Mouse (Mus musculus) forebrain, embryonic 16.5 days (tissue): ENCODE results near the gene Sv2c. TPM values are rescaled to one million over a fixed set of nuclear protein-coding genes. Genes with fewer than 3 reads are reported as not detected.
"Not testable (repeated sequence)": the region's sequence is repeated elsewhere in the genome, so short reads cannot be mapped to it uniquely, and the experiment has no call there.

Experiments
- ATAC-seq: fragments of 200-750 bp; cut with Nextera tagmentation; 2 replicates; pipeline ENCODE4 v1.8.0; 2017; ENCODE audit warnings: mild to moderate bottlenecking, moderate library complexity
- H3K27ac ChIP-seq: fragments of 300-500 bp; sonication (generic); 2 replicates; pipeline ENCODE4 v1.5.1; 2014; ENCODE audit warnings: low read length, control low read depth
- H3K27me3 ChIP-seq: fragments of 300-500 bp; sonication (generic); replicated peaks from 2 replicates; pipeline ENCODE4 v1.6.1; 2014; ENCODE audit warnings: low read length; ENCODE audit not compliant: control insufficient read depth, insufficient read depth
- H3K36me3 ChIP-seq: fragments of 300-500 bp; sonication (generic); 2 replicates; pipeline ENCODE4 v1.6.1; 2014; ENCODE audit not compliant: control insufficient read depth, insufficient read depth
- H3K4me1 ChIP-seq: fragments of 300-500 bp; sonication (generic); replicated peaks from 2 replicates; pipeline ENCODE4 v1.6.1; 2014; ENCODE audit warnings: low read length; ENCODE audit not compliant: control insufficient read depth, insufficient read depth
- H3K4me2 ChIP-seq: fragments of 300-500 bp; sonication (generic); 2 replicates; pipeline ENCODE4 v1.6.1; 2014; ENCODE audit warnings: mild to moderate bottlenecking, low read length, control low read depth
- H3K4me3 ChIP-seq: fragments of 300-500 bp; sonication (generic); replicated peaks from 2 replicates; pipeline ENCODE4 v1.5.1; 2014; ENCODE audit warnings: mild to moderate bottlenecking, low read length, control low read depth
- H3K9ac ChIP-seq: fragments of 300-500 bp; sonication (generic); replicated peaks from 2 replicates; pipeline ENCODE4 v1.6.1; 2014; ENCODE audit warnings: low read depth, low read length, control low read depth
- H3K9me3 ChIP-seq: fragments of 300-500 bp; sonication (generic); 2 replicates; pipeline ENCODE4 v1.6.1; 2016; ENCODE audit warnings: low read length; ENCODE audit not compliant: control insufficient read depth
- WGBS: fragments of 180-500 bp; shearing (Covaris S2); extraction: QIAGEN DNeasy Blood & Tissue Kit; methylation state at CpG from one replicate; pipeline ENCODE4 v1.1.7; 2014; 5-methylcytosine and 5-hydroxymethylcytosine counted together
- polyA plus RNA-seq: library from polyadenylated mRNA; unstranded; fragments of >200 nt; fragmentation: Nextera tagmentation; extraction: Ambion mirVana; gene quantifications from 2 replicates; pipeline ENCODE4 v1.2.1, GENCODE M21; 2015

Gene Sv2c
- polyA plus RNA-seq, 1 experiment from 2014 or later: 4.8 TPM

GRCm38 (mm10) chr13:96085581-96086302 lies 46.6 kb downstream of the Sv2c start:
- no peaks in the 10 kb centered on the region for H3K4me1 ChIP-seq
- no peak for ATAC-seq
- no peaks in the 10 kb centered on the region for H3K9me3 ChIP-seq
- no peak overlapping the region for H3K27ac ChIP-seq
- no peak overlapping the region for H3K4me2 ChIP-seq
- no peak overlapping the region for H3K4me3 ChIP-seq
- H3K36me3 ChIP-seq: no peaks in the 10 kb centered on the region
- 88% methylated on average over 7 of the region's 7 CpGs for whole genome bisulfite sequencing
- H3K27me3 ChIP-seq: no peaks in the 10 kb centered on the region
- no peak overlapping the region for H3K9ac ChIP-seq

GRCm38 (mm10) chr13:96081754-96082153 lies 50.6 kb downstream of the Sv2c start, which contains the start of gene Gm17190:
TSS of gene Gm17190 (plus strand) at chr13:96082054.
- H3K4me1 ChIP-seq, H3K4me3 ChIP-seq, H3K4me2 ChIP-seq, H3K36me3 ChIP-seq, H3K9ac ChIP-seq, H3K9me3 ChIP-seq, ATAC-seq, H3K27ac ChIP-seq, H3K27me3 ChIP-seq: not testable (repeated sequence)
- WGBS: 86% methylated on average over 1 of the region's 1 CpGs

DNA sequence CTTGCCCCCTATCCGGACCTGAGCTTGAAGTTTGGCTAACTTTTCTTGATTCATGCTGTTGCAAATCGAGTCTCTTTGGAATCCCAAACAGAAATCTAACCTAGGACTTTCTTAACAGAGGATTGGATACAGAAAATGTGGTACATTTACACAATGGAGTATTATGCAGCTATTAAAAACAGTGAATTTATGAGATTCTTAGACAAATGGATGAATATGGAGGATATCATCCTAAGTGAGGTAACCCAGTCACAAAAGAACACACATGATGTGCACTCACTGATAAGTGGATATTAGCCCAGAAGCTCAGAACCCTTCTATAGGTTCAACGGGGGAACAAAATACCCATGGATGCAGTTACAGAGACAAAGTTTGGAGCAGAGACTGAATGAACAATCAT lies 51.1 kb downstream of the Sv2c start, which contains the start of gene Gm20075:
Gene Gm20075, minus strand, starts transcription at position 101 of the 400 bp plus-strand sequence.
- H3K27ac ChIP-seq: not testable (repeated sequence)

GRCm38 (mm10) chr13:96073555-96073954 lies 58.8 kb downstream of the Sv2c start:
- Histone ChIP-seq H3K4me2 (no peak overlapping the region), H3K4me3 (no peak overlapping the region), H3K4me1 (0 out of 2 replicates have a peak, but pooled peaks cover 3% of the 10 kb centered on the region), H3K27ac (no peak overlapping the region), H3K9me3 (no peaks in the 10 kb centered on the region), H3K36me3 (no peaks in the 10 kb centered on the region), H3K9ac (no peak overlapping the region), H3K27me3 (no peaks in the 10 kb centered on the region)
- WGBS: 22% methylated on average over 8 of the region's 8 CpGs
- ATAC-seq: no peak

More for the DNA sequence above, 51.1 kb downstream of the Sv2c start, which contains the start of gene Gm20075:
- not testable (repeated sequence) for H3K4me2 ChIP-seq, H3K27me3 ChIP-seq, H3K9me3 ChIP-seq, H3K4me1 ChIP-seq, H3K36me3 ChIP-seq, H3K4me3 ChIP-seq, ATAC-seq, H3K9ac ChIP-seq
- 90% methylated on average over 3 of the region's 3 CpGs for WGBS

DNA sequence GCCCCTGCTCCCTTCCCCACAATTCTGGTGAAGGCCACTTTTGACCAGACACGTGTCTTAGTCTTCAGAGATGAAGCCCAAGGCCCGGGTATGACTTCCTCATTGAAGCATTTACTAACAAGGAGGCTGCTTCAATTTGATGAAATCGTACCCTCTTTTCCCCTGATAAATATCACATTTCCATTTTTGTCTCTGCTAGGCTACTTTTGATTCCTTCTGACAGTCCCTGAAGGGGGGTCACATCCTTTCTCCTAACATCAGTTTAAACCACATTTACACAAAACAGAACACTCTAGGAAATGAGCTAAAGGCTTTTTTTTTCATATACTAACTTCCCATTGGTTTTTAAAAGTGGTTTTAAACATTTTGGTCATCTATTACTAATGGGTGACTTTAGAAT lies 79.6 kb downstream of the Sv2c start:
- H3K4me3 ChIP-seq: no peak overlapping the region
- H3K4me1 ChIP-seq: no peaks in the 10 kb centered on the region
- WGBS: 92% methylated on average over 3 of the region's 3 CpGs
- H3K36me3 ChIP-seq: no peaks in the 10 kb centered on the region
- H3K4me2 ChIP-seq: no peak overlapping the region
- no peak overlapping the region for H3K27ac ChIP-seq
- no peaks in the 10 kb centered on the region for H3K9me3 ChIP-seq
- H3K9ac ChIP-seq: no peak overlapping the region
- H3K27me3 ChIP-seq: no peaks in the 10 kb centered on the region
- ATAC-seq: no peak

DNA sequence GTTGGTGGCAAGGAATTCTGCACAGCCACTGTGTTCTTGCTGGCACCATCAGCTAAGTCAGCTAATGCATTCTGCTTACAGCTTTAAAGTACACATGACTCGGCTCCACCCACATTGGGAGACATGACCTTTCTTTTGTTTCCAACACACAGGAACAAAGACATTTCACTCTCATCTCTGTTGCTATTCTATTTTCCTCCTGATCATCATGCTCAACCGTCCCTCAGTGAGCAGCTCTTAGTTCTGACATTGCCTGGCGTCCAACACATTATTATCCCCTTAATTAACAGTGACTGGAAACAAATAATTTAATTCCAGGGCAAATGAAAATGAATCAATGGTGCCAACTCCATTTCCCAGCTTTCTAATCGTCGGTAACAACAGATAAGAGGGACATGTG lies 87.0 kb downstream of the Sv2c start:
- Histone ChIP-seq H3K27me3 (no peaks in the 10 kb centered on the region), H3K4me2 (no peak overlapping the region), H3K4me3 (no peak overlapping the region), H3K9me3 (no peaks in the 10 kb centered on the region), H3K36me3 (no peaks in the 10 kb centered on the region), H3K4me1 (no peaks in the 10 kb centered on the region), H3K9ac (no peak overlapping the region), H3K27ac (no peak overlapping the region)
- 22% methylated on average over 5 of the region's 5 CpGs for WGBS
- ATAC-seq: no peak

DNA sequence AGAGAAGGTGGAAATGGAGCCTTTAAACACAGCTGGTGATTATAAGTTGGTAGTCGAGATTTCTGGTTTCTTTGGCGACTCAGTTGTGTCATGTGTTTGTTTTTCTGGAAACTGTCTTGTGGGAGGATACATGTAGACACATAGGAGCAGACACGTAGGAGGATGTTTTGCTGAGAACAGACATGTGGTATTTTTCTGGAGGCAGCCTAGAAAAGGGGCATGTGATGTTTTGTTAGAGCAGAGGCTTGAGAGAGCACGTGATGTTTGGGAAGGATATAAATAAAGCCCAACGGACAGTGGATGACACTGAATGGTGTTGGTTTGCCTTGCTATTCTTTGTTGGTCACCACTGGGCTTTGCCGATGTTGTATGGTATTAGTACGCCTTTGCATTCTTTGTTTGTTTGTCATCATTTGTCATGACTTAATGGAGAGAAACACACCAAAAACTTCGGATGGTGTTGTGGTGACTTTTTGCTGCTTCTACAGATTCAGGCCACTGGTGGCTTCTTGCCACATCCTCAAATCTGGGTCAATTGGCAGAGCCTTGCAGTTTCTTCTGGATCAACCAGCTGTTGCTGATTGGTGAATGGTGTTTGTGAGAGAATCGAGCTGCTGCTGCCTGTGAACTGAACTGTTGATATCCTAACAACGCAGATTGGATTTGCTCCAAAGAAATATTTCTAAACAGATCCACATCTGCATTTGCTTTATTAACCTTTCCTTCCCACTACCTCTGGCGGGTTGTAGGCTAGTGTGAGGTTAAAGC lies 91.9 kb downstream of the Sv2c start:
- ATAC-seq: no peak
- 84% methylated on average over 11 of the region's 11 CpGs for WGBS
- H3K4me3 ChIP-seq: no peak overlapping the region

DNA sequence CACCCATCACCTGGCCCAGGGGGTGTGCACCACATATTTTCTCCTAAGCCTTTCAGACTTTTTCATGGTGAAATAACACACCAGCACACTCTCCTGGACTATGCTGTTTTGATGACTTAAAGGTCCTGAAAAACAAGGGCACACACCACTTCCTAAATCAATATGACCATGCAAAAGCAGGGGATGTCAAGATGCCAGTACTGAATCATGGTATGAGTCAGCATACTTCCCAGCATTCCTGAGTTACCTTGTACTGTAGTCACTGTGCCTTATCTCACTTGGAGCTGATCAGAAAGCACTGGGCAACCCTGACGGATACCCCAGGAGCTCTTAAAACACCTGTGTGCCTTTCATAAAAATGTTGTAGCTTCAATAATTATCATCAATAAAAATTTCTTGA lies 92.8 kb downstream of the Sv2c start:
- Histone ChIP-seq H3K9me3 (no peaks in the 10 kb centered on the region), H3K27ac (no peak overlapping the region), H3K9ac (no peak overlapping the region), H3K36me3 (no peaks in the 10 kb centered on the region), H3K4me3 (no peak overlapping the region), H3K4me2 (no peak overlapping the region), H3K4me1 (no peaks in the 10 kb centered on the region), H3K27me3 (no peaks in the 10 kb centered on the region)
- WGBS: 90% methylated on average over 1 of the region's 1 CpGs
- no peak for ATAC-seq

More for the DNA sequence above, 91.9 kb downstream of the Sv2c start:
- no peaks in the 10 kb centered on the region for H3K27me3 ChIP-seq
- no peak overlapping the region for H3K27ac ChIP-seq
- no peaks in the 10 kb centered on the region for H3K36me3 ChIP-seq
- no peak overlapping the region for H3K4me2 ChIP-seq
- H3K9me3 ChIP-seq: no peaks in the 10 kb centered on the region
- no peak overlapping the region for H3K9ac ChIP-seq
- H3K4me1 ChIP-seq: no peaks in the 10 kb centered on the region

- Histone ChIP-seq H3K9ac (no peak overlapping the region), H3K27me3 (no peaks in the 10 kb centered on the region), H3K9me3 (no peaks in the 10 kb centered on the region), H3K4me2 (no peak overlapping the region), H3K4me1 (no peaks in the 10 kb centered on the region), H3K27ac (no peak overlapping the region), H3K4me3 (no peak overlapping the region), H3K36me3 (no peaks in the 10 kb centered on the region)
- no peak for ATAC-seq
- 63% methylated on average over 19 of the region's 19 CpGs for WGBS
Measured at GRCm38 (mm10) chr13:96030368-96031223, 101.8 kb downstream of the Sv2c start.
